Mouse (Mus musculus) myocyte (in vitro differentiated cells): ENCODE data around the gene Map6d1. TPM values are rescaled to one million over a fixed set of nuclear protein-coding genes. Genes with fewer than 3 reads are reported as not detected.

Source experiments
- H3K27me3 ChIP-seq: one replicate; pipeline ENCODE4 v1.6.1; 2011; ENCODE audit not compliant: control insufficient read depth, insufficient read depth, insufficient read length
- H3K36me3 ChIP-seq: one replicate; pipeline ENCODE4 v1.6.1; 2011; ENCODE audit not compliant: control insufficient read depth, insufficient read depth
- H3K4me2 ChIP-seq: one replicate; pipeline ENCODE4 v1.6.1; 2011; ENCODE audit warnings: low read depth, control low read depth
- H3K4me3 ChIP-seq: one replicate; pipeline ENCODE4 v1.5.1; 2011; ENCODE audit warnings: mild to moderate bottlenecking, control low read depth, moderate library complexity
- H3K79me2 ChIP-seq: one replicate; pipeline ENCODE4 v1.6.1; 2011; ENCODE audit not compliant: control insufficient read depth, insufficient read depth
- H3ac ChIP-seq: one replicate; pipeline ENCODE4 v1.6.1; 2011; ENCODE audit not compliant: control insufficient read depth, insufficient read length
- CEBPB ChIP-seq: IDR thresholded peaks from 2 replicates; pipeline ENCODE4 v1.6.1; 2011; ENCODE audit warnings: mild to moderate bottlenecking, moderate library complexity; ENCODE audit not compliant: poor library complexity, insufficient read depth, severe bottlenecking
- E2F4 ChIP-seq: IDR thresholded peaks from one replicate; pipeline ENCODE4 v1.6.1; 2011; ENCODE audit warnings: mild to moderate bottlenecking, control low read depth, moderate library complexity; ENCODE audit not compliant: insufficient read depth
- MAX ChIP-seq: IDR thresholded peaks from one replicate; pipeline ENCODE4 v1.6.1; 2011; ENCODE audit warnings: low read depth, mild to moderate bottlenecking, control low read depth
- MYOD1 ChIP-seq, 3 experiments: IDR thresholded peaks; one replicate each; pipeline ENCODE4 v1.6.1; 2011; ENCODE audit warnings: control low read depth in 2 of 3, low read depth in 2 of 3, mild to moderate bottlenecking in 2 of 3, moderate library complexity in 1 of 3; ENCODE audit not compliant: insufficient read length in 2 of 3, control insufficient read depth in 1 of 3
- MYOG ChIP-seq, 3 experiments: IDR thresholded peaks; one replicate each; pipeline ENCODE4 v1.6.1; 2011; ENCODE audit warnings: control low read depth in 2 of 3, low read depth in 2 of 3, mild to moderate bottlenecking in 2 of 3; ENCODE audit not compliant: insufficient read length in 2 of 3, control insufficient read depth in 1 of 3, insufficient read depth in 1 of 3
- POLR2A ChIP-seq: IDR thresholded peaks from one replicate; pipeline ENCODE4 v1.6.1; 2011; ENCODE audit warnings: low read depth, mild to moderate bottlenecking, control low read depth, moderate library complexity; ENCODE audit not compliant: insufficient read length
- POLR2AphosphoS2 ChIP-seq: IDR thresholded peaks from one replicate; pipeline ENCODE4 v1.6.1; 2011; ENCODE audit warnings: low read depth, control low read depth; ENCODE audit not compliant: insufficient read length
- REST ChIP-seq: IDR thresholded peaks from one replicate; pipeline ENCODE4 v1.6.1; 2011; ENCODE audit warnings: mild to moderate bottlenecking, control low read depth, moderate library complexity; ENCODE audit not compliant: insufficient read depth, insufficient read length
- SRF ChIP-seq: IDR thresholded peaks from one replicate; pipeline ENCODE4 v1.6.1; 2011; ENCODE audit warnings: low read depth; ENCODE audit not compliant: control insufficient read depth, insufficient read length
- TCF12 ChIP-seq: IDR thresholded peaks from one replicate; pipeline ENCODE4 v1.6.1; 2011; ENCODE audit warnings: mild to moderate bottlenecking, control low read depth; ENCODE audit not compliant: poor library complexity, insufficient read depth, severe bottlenecking
- TCF3 ChIP-seq: IDR thresholded peaks from one replicate; pipeline ENCODE4 v1.6.1; 2011; ENCODE audit warnings: low read depth, control low read depth; ENCODE audit not compliant: insufficient read length
- USF1 ChIP-seq: IDR thresholded peaks from one replicate; pipeline ENCODE4 v1.6.1; 2011; ENCODE audit warnings: low read depth, mild to moderate bottlenecking, control low read depth, moderate library complexity
- polyA plus RNA-seq: library from polyadenylated mRNA; unstranded; fragments of >200 nt; fragmentation: generic; extraction: Trizol; gene quantifications from one replicate; pipeline ENCODE4 v1.2.1, GENCODE M21; 2012; ENCODE audit warnings: missing spikeins

Gene Map6d1
- polyA plus RNA-seq, 1 experiment: 0.28 TPM

- no peaks in the 10 kb centered on the region for H3K79me2 ChIP-seq
- no peak overlapping the region for H3ac ChIP-seq
- no peaks in the 10 kb centered on the region for H3K27me3 ChIP-seq
- H3K4me2 ChIP-seq: no peak overlapping the region
- H3K4me3 ChIP-seq: no peak overlapping the region
- TF ChIP-seq USF1: no peak
- no peak for TF ChIP-seq CEBPB
- TF ChIP-seq POLR2A: no peak
- TF ChIP-seq TCF3: no peak
- no peak for TF ChIP-seq TCF12
- TF ChIP-seq SRF: no peak
- no peak for TF ChIP-seq MYOD1 (IDR thresholded peaks at IDR 0.05; ENCODE audit: control insufficient read depth in 1 of 3, insufficient read length in 2 of 3, low read depth in 2 of 3)
- no peak for TF ChIP-seq REST
- TF ChIP-seq POLR2AphosphoS2: no peak
- TF ChIP-seq MYOG (IDR thresholded peaks at IDR 0.05; ENCODE audit: control insufficient read depth in 1 of 3, insufficient read depth in 1 of 3, insufficient read length in 2 of 3, low read depth in 2 of 3): no peak
- no peak for TF ChIP-seq E2F4
- no peak for TF ChIP-seq MAX
- H3K36me3 ChIP-seq: peaks cover 47% of the 10 kb centered on the region
These were observed 27.4 kb downstream of the Map6d1 start for GRCm38 (mm10) chr16:20213591-20214226.

- H3ac ChIP-seq: no peak overlapping the region
- no peaks in the 10 kb centered on the region for H3K79me2 ChIP-seq
- H3K36me3 ChIP-seq: peaks cover 37% of the 10 kb centered on the region
- TF ChIP-seq MYOG (IDR thresholded peaks at IDR 0.05; ENCODE audit: control insufficient read depth in 1 of 3, insufficient read depth in 1 of 3, insufficient read length in 2 of 3, low read depth in 2 of 3) (no peak), MAX (no peak), TCF12 (no peak), POLR2A (no peak), POLR2AphosphoS2 (no peak), SRF (no peak), TCF3 (no peak), CEBPB (no peak), REST (no peak), E2F4 (no peak), USF1 (no peak), MYOD1 (IDR thresholded peaks at IDR 0.05; ENCODE audit: control insufficient read depth in 1 of 3, insufficient read length in 2 of 3, low read depth in 2 of 3) (no peak)
- H3K4me2 ChIP-seq: no peak overlapping the region
- H3K4me3 ChIP-seq: no peak overlapping the region
- H3K27me3 ChIP-seq: no peaks in the 10 kb centered on the region
These were observed 41.5 kb downstream of the Map6d1 start for GRCm38 (mm10) chr16:20199501-20200201.

GRCm38 (mm10) chr16:20196962-20197361 is 44.2 kb downstream of the Map6d1 start:
- H3ac ChIP-seq: no peak overlapping the region
- no peaks in the 10 kb centered on the region for H3K79me2 ChIP-seq
- H3K27me3 ChIP-seq: no peaks in the 10 kb centered on the region
- H3K4me3 ChIP-seq: no peak overlapping the region
- TF ChIP-seq REST: no peak
- TF ChIP-seq TCF3: no peak
- TF ChIP-seq MYOG (IDR thresholded peaks at IDR 0.05; ENCODE audit: control insufficient read depth in 1 of 3, insufficient read depth in 1 of 3, insufficient read length in 2 of 3, low read depth in 2 of 3): no peak
- no peak for TF ChIP-seq CEBPB
- TF ChIP-seq POLR2AphosphoS2: no peak
- TF ChIP-seq MYOD1 (IDR thresholded peaks at IDR 0.05; ENCODE audit: control insufficient read depth in 1 of 3, insufficient read length in 2 of 3, low read depth in 2 of 3): no peak
- no peak for TF ChIP-seq USF1
- TF ChIP-seq MAX: no peak
- TF ChIP-seq SRF: no peak
- no peak for TF ChIP-seq E2F4
- no peak for TF ChIP-seq TCF12
- TF ChIP-seq POLR2A: no peak
- H3K36me3 ChIP-seq: peaks cover 32% of the 10 kb centered on the region
- no peak overlapping the region for H3K4me2 ChIP-seq

- H3K36me3 ChIP-seq: peaks cover 24% of the 10 kb centered on the region
- H3K27me3 ChIP-seq: no peaks in the 10 kb centered on the region
- no peaks in the 10 kb centered on the region for H3K79me2 ChIP-seq
- no peak overlapping the region for H3K4me2 ChIP-seq
- no peak overlapping the region for H3ac ChIP-seq
- no peak overlapping the region for H3K4me3 ChIP-seq
- peak in 1 of 3 experiments; percentile 5 for TF ChIP-seq MYOD1 (IDR thresholded peaks at IDR 0.05; ENCODE audit: control insufficient read depth in 1 of 3, insufficient read length in 2 of 3, low read depth in 2 of 3)
- TF ChIP-seq E2F4: no peak
These were observed 45.6 kb downstream of the Map6d1 start for GRCm38 (mm10) chr16:20195546-20195945.

- no peaks in the 10 kb centered on the region for H3K79me2 ChIP-seq
- no peak overlapping the region for H3ac ChIP-seq
- H3K4me3 ChIP-seq: no peak overlapping the region
- peaks cover 31% of the 10 kb centered on the region for H3K36me3 ChIP-seq
- H3K27me3 ChIP-seq: no peaks in the 10 kb centered on the region
- no peak overlapping the region for H3K4me2 ChIP-seq
- TF ChIP-seq E2F4 (no peak), POLR2AphosphoS2 (no peak), TCF12 (no peak), MYOD1 (IDR thresholded peaks at IDR 0.05; ENCODE audit: control insufficient read depth in 1 of 3, insufficient read length in 2 of 3, low read depth in 2 of 3) (no peak), REST (no peak), CEBPB (no peak), MAX (no peak), POLR2A (no peak)
These were observed 49.1 kb downstream of the Map6d1 start for GRCm38 (mm10) chr16:20192043-20192442.
